Mouse (Mus musculus): ENCODE data around the gene Zfp963. TPM values are rescaled to one million over a fixed set of nuclear protein-coding genes. Genes with fewer than 3 reads are reported as not detected.

The Zfp963 gene
- polyA plus RNA-seq (2015; fragmentation: Nextera tagmentation; extraction: Ambion mirVana): 10.1 and 10.5 TPM in 2 replicates

DNA sequence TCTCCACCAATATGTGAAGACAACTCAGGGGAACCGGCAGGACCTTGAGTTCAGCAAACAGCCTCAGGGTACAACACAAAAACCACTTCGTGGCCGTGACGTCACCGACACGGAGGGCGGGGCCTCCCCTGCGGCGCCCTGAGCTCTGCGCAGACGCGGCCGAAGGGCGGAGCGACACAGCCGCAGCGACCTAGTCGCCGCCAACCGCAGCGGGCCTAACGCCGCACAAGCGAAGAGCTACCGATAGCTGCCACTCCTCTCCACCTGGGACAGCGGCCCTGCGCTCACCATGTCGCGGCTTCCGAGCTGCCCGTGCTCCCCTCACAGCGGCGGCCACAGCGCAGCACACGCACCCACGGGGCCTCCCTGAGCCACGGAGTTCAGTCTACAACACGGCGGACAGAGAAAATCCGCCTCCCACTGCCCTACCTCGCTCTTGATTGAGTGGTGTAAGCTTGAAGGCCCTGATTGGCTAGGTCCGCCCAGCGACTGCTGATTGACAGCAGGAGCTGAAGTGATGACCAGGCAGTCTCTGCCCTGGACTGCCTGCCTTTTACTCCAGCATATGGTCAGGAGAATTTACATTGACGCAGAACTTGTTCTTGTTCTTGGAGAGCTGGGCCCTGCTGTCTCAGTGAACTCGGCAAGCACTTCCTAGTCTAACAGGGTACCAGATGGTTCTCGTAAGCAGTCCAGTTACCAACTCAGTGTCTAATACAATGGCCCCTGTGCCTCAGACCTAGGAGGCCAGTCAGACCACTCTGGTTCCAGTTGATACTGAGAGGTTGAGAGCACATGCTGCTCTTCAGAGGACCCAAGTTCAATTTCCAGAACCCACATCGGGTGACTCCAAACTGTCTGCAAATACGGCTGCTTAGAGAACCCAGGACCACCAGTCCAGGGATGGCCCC is at the start of gene Zfp963:
Gene Zfp963, minus strand, starts transcription at position 427 of the 911 bp plus-strand sequence.
- Histone ChIP-seq H3K9me3 (no peaks in the 10 kb centered on the region), H3K9ac (peak within 1 kb of the TSS; percentile 93), H3K27ac (replicated peaks) (peak within 1 kb of the TSS; percentile 99), H3K4me3 (peak within 1 kb of the TSS; percentile 71), H3K4me1 (replicated peaks) (peaks cover 18% of the 10 kb centered on the region), H3K27me3 (no peaks in the 10 kb centered on the region), H3K4me2 (peak within 1 kb of the TSS; percentile 60), H3K36me3 (no peaks in the 10 kb centered on the region)
- WGBS: 4% methylated on average over 48 of the region's 48 CpGs
- peak; percentile 99 for ATAC-seq (ENCODE audit: low read depth)

DNA sequence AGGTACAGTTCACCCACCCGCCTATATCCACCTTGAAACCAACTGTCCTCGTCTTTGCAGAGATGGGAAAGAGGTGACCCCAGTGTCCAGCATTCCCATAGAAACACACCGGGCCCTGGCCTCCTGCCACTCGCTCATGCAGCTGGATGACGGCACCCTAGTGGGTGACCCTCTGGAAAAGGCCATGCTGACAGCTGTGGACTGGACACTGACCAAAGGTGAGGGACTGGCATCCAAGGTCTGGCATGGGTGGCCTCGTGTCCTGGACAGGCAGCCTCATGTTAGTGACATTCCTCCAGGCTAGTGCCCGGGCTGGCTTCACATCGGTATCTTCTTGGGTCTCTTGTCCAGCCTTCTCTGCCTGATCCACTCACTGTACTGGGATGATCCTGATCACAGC is 49.5 kb upstream of the Zfp963 start:
- Histone ChIP-seq H3K27me3 (no peaks in the 10 kb centered on the region), H3K36me3 (peaks cover 100% of the 10 kb centered on the region), H3K4me2 (no peak overlapping the region), H3K9me3 (no peaks in the 10 kb centered on the region), H3K4me1 (replicated peaks) (no peaks in the 10 kb centered on the region), H3K4me3 (no peak overlapping the region), H3K9ac (no peak overlapping the region), H3K27ac (replicated peaks) (no peak overlapping the region)
- WGBS: 91% methylated on average over 8 of the region's 8 CpGs
- ATAC-seq (ENCODE audit: low read depth): no peak

DNA sequence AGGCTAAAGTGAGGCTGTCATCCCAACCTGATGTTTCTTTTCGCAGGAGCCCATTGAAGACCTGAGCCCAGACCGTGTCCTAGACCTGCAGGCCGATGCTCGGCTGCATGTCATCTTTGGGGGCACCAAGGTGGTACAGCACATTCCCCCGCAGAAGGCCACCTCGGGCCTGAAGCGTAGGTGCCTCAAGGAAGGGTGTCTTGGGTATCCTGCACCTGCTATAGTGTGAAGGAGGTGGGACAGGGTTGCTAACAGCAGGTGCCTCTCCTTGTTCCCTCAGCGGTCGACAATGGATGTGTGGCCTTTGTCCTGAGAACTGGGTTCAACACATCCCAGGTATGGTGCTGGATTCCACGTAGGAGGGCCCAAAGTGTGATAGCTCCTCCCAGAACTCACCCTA is 47.9 kb upstream of the Zfp963 start:
- Histone ChIP-seq H3K36me3 (peaks cover 95% of the 10 kb centered on the region), H3K4me1 (replicated peaks) (peaks cover 11% of the 10 kb centered on the region), H3K4me3 (no peak overlapping the region), H3K27me3 (no peaks in the 10 kb centered on the region), H3K4me2 (no peak overlapping the region), H3K9ac (no peak overlapping the region), H3K27ac (replicated peaks) (no peak overlapping the region), H3K9me3 (no peaks in the 10 kb centered on the region)
- ATAC-seq (ENCODE audit: low read depth): no peak
- 94% methylated on average over 10 of the region's 10 CpGs for WGBS

DNA sequence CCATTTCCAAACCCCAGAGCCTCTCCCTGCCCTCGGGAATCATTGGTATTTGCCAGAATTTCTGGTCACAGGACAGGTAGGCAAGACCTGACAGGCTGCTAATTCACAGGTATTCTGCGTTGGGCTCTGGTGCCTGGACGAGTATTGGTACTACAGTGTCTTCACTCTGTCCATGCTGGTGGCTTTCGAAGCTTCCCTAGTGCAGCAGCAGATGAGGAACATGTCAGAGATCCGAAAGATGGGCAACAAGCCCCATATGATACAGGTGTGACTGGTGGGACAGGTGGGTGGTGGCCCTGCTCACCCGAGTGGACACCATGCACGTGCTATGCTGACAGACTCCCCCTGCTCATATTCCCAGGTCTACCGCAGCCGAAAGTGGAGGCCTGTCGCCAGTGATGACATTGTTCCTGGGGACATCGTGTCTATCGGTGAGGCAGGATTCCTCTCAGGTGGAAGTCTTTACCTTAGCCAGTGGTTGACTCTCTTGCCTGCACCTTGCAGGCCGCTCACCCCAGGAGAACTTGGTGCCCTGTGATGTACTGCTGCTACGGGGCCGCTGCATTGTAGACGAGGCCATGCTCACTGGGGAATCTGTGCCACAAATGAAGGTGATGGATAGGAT is 47.1 kb upstream of the Zfp963 start:
- ATAC-seq (ENCODE audit: low read depth): no peak
- Histone ChIP-seq H3K4me2 (no peak overlapping the region), H3K27ac (replicated peaks) (no peak overlapping the region), H3K27me3 (no peaks in the 10 kb centered on the region), H3K9ac (no peak overlapping the region), H3K4me3 (no peak overlapping the region), H3K9me3 (no peaks in the 10 kb centered on the region), H3K36me3 (peaks cover 87% of the 10 kb centered on the region), H3K4me1 (replicated peaks) (peaks cover 19% of the 10 kb centered on the region)
- 94% methylated on average over 16 of the region's 16 CpGs for WGBS

DNA sequence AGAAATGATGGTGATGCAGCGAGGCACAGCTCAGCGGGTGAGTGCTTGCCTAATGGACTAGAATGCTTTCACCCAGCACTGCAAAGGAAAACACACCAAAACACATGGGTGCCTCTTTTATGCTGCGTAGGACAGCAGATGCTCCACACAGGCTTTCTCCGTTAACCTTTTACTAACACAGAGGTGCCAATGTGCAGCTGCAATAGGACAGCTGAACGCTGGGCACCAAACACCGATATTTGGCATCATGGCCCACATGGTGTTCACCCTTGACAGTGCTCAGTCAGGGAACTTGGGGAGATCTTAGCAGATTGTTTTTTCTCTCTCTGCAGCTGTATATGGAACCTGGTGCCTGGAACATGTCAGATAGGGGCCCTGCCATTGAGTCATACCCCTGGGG is 45.1 kb upstream of the Zfp963 start:
- no peak overlapping the region for H3K27ac ChIP-seq (replicated peaks)
- H3K4me3 ChIP-seq: no peak overlapping the region
- ATAC-seq (ENCODE audit: low read depth): no peak
- no peak overlapping the region for H3K9ac ChIP-seq
- H3K9me3 ChIP-seq: no peaks in the 10 kb centered on the region
- no peaks in the 10 kb centered on the region for H3K27me3 ChIP-seq
- peaks cover 67% of the 10 kb centered on the region for H3K36me3 ChIP-seq
- 90% methylated on average over 6 of the region's 6 CpGs for WGBS
- H3K4me1 ChIP-seq (replicated peaks): peaks cover 28% of the 10 kb centered on the region
- no peak overlapping the region for H3K4me2 ChIP-seq

DNA sequence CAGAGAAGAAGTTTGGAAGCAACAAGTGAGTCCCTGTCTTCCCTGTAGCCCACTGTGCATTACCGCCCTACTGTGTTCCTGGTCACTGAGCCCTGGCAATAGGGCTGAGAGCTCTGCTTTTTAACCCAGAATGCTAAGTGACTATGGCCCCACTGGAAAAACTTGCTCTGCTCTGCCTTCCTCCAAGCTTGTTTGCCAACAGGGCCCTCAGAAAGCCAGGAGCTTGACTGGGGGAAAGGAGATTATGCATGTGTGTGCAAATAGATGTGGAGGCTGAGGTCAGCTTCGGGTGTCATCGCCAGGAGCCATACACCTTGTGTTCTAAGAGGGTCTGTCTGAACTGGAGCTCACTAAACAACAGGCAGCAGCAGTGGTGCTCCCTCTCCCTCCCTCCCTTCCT is 44.3 kb upstream of the Zfp963 start:
- ATAC-seq (ENCODE audit: low read depth): no peak
- Histone ChIP-seq H3K36me3 (peaks cover 59% of the 10 kb centered on the region), H3K27me3 (no peaks in the 10 kb centered on the region), H3K27ac (replicated peaks) (no peak overlapping the region), H3K4me3 (no peak overlapping the region), H3K4me2 (no peak overlapping the region), H3K4me1 (replicated peaks) (peaks cover 31% of the 10 kb centered on the region), H3K9ac (no peak overlapping the region), H3K9me3 (no peaks in the 10 kb centered on the region)
- WGBS: 96% methylated on average over 3 of the region's 3 CpGs

DNA sequence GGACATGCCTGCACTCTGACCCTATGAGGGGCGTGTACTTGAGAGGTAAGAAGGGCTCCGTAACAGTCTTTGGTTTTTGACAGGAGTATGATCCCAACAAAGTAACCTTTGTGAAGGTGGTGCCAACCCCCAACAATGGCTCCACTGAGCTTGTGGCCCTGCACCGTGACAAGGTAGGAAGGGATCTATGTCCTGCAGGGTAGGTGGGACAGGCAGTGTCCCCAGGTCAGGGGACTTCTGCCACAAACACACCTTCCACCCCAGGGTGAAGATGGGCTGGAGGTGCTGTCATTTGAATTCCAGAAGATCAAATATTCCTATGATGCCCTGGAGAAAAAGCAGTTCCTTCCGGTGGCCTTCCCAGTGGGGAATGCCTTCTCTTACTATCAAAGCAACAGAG is 43.9 kb upstream of the Zfp963 start:
- ATAC-seq (ENCODE audit: low read depth): no peak
- 95% methylated on average over 4 of the region's 4 CpGs for WGBS
- no peak overlapping the region for H3K9ac ChIP-seq
- no peak overlapping the region for H3K4me2 ChIP-seq
- H3K4me1 ChIP-seq (replicated peaks): peaks cover 31% of the 10 kb centered on the region
- no peaks in the 10 kb centered on the region for H3K27me3 ChIP-seq
- H3K4me3 ChIP-seq: no peak overlapping the region
- H3K27ac ChIP-seq (replicated peaks): no peak overlapping the region
- H3K36me3 ChIP-seq: peaks cover 55% of the 10 kb centered on the region
- H3K9me3 ChIP-seq: no peaks in the 10 kb centered on the region

DNA sequence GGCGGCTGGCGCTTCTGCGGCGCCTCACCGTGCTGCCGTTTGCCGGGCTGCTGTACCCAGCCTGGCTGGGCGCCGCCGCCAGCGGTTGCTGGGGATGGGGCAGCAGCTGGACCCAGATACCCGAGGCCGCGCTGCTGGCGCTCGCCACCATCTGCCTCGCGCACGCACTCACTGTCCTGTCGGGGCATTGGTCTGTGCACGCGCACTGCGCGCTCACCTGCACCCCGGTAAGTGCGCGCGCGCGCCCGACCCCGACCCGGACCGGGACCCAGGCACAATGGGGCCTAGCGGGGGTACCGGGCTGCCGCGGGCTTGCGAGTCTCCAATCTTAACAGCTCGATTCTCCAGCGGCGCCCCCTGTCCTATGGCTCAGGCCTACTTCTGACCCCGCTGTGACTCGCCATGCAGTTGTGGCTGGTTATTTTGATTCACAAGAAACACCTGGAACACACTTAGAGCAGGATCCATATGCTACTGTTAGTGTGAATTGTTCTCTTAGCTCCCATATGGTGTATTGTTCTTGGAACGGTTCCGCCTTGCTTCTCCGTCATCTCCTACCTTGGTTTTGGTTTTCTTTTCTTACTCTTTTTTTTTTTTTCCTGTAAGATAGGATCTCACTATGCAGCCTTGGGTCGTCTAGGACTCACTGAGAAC is 41.8 kb upstream of the Zfp963 start:
- Histone ChIP-seq H3K4me3 (peak overlapping the region; percentile 100), H3K36me3 (peaks cover 34% of the 10 kb centered on the region), H3K9me3 (no peaks in the 10 kb centered on the region), H3K9ac (peak overlapping the region; percentile 98), H3K4me2 (peak overlapping the region; percentile 92), H3K27me3 (no peaks in the 10 kb centered on the region), H3K4me1 (replicated peaks) (peaks cover 31% of the 10 kb centered on the region), H3K27ac (replicated peaks) (peak overlapping the region; percentile 86)
- 1% methylated on average over 48 of the region's 48 CpGs for WGBS
- peak; percentile 64 for ATAC-seq (ENCODE audit: low read depth)

DNA sequence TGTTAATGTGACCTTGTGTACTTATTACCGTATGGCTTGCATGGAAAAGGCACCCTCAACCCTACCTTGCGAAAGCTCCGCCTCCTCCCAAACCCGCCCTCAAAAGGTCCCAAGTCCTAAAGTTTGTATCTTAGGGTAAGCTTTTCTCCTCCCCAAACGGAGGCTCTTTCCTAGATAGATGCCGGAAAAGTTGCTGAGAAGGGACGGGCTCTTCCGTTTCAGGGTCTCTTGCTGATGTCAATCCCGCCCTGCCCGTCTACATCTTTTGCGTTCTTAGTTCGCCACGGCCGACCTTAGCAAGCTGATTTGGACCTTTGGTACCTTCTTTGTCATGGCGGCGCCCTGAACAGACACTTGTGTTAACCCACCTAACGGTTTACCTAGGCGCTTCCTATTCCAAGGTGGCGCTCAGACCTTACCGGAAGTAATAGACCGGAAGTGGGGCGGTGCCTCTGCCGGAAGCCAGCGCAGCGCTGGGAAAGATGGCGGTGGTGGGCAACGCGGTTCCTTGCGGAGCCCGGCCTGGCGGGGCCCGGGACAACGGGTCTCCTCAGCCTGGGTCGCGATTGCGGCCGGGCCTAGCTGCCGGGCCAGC is 41.1 kb upstream of the Zfp963 start, which contains the start of the genes Atp13a1 and Zfp866:
Gene Atp13a1, plus strand, starts transcription at position 391 of the 595 bp plus-strand sequence.
Gene Zfp866, minus strand, starts transcription at position 406 of the 595 bp plus-strand sequence.
- H3K27ac ChIP-seq (replicated peaks): peak within 1 kb of the TSS; percentile 86
- peak within 1 kb of the TSS; percentile 98 for H3K9ac ChIP-seq
- WGBS: under 1% methylated on average over 38 of the region's 38 CpGs
- peak; percentile 97 for ATAC-seq (ENCODE audit: low read depth)
- peaks cover 31% of the 10 kb centered on the region for H3K4me1 ChIP-seq (replicated peaks)
- H3K27me3 ChIP-seq: no peaks in the 10 kb centered on the region
- H3K4me3 ChIP-seq: peak within 1 kb of the TSS; percentile 100
- H3K36me3 ChIP-seq: peaks cover 27% of the 10 kb centered on the region
- H3K4me2 ChIP-seq: peak within 1 kb of the TSS; percentile 92
- no peaks in the 10 kb centered on the region for H3K9me3 ChIP-seq

DNA sequence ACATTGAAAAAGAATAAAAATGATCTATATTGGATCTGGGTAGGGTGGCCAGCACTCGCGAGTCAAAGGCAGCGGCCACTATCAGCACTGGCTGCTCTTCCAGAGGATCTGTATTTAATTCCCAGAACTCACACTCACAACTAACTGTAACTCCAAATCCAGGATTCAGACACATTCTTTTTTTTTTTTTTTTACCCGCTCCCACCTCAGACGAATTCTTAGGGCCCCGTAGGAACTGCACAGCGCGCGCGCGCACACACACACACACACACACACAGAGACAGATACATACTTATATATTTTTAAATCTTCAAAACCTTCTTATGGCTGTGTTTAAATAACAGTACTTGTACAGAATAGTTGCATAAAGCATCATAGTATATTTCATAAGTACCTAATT is 40.6 kb upstream of the Zfp963 start:
- H3K4me1 ChIP-seq (replicated peaks): peaks cover 31% of the 10 kb centered on the region
- 42% methylated on average over 11 of the region's 11 CpGs for WGBS
- peaks cover 22% of the 10 kb centered on the region for H3K36me3 ChIP-seq
- H3K4me3 ChIP-seq: peak overlapping the region; percentile 100
- H3K4me2 ChIP-seq: peak overlapping the region; percentile 92
- H3K27ac ChIP-seq (replicated peaks): peak overlapping the region; percentile 86
- no peaks in the 10 kb centered on the region for H3K27me3 ChIP-seq
- no peaks in the 10 kb centered on the region for H3K9me3 ChIP-seq
- peak overlapping the region; percentile 98 for H3K9ac ChIP-seq
- peak; percentile 28; the same call in 1 of the 2 replicates for ATAC-seq (ENCODE audit: low read depth)

DNA sequence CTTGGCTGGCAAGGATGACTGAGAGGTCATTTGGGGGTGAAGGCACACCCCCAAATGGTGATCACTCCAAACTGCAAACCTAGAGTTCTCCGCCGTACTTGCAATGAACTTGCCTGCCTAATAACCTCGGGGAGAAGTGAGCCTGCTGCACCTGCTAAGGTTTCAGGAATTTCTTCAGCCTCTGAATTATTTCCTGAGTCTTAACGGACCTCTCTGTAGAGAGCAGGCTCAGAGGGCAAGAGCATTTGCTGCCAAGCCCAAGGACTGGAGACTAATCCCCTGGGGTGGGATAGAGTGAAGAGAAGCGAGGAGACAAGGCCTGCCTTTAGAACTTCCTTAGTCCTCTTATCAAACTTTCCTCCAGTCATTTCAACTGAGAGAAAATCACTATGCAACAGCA is 40.0 kb upstream of the Zfp963 start:
- 76% methylated on average over 5 of the region's 5 CpGs for WGBS
- ATAC-seq (ENCODE audit: low read depth): no peak
- H3K4me3 ChIP-seq: peak overlapping the region; percentile 100; the same call in 1 of the 2 replicates

More for the DNA sequence above, 40.0 kb upstream of the Zfp963 start:
- H3K9ac ChIP-seq: no peak overlapping the region
- peak overlapping the region; percentile 92 for H3K4me2 ChIP-seq
- H3K27me3 ChIP-seq: no peaks in the 10 kb centered on the region
- H3K9me3 ChIP-seq: no peaks in the 10 kb centered on the region
- H3K36me3 ChIP-seq: peaks cover 16% of the 10 kb centered on the region
- no peak overlapping the region for H3K27ac ChIP-seq (replicated peaks)
- H3K4me1 ChIP-seq (replicated peaks): peaks cover 31% of the 10 kb centered on the region
